Mouse (Mus musculus): ENCODE data around the gene Parp11. TPM values are rescaled to one million over a fixed set of nuclear protein-coding genes. Genes with fewer than 3 reads are reported as not detected.

Parp11 gene
- 14.7 and 18.1 TPM in 2 replicates for polyA plus RNA-seq (2015; fragmentation: Nextera tagmentation; extraction: Ambion mirVana)

- H3K9ac ChIP-seq, result no peak within 1 kb of the TSS
- no peaks in the 10 kb centered on the region for H3K9me3 ChIP-seq (replicated peaks)
- no peaks in the 10 kb centered on the region; the same call in 1 of the 2 replicates for H3K4me1 ChIP-seq (replicated peaks)
- ATAC-seq (replicated peaks; ENCODE audit: insufficient number of reproducible peaks, insufficient read depth, low FRiP score, low read depth), result no peak
- no peak within 1 kb of the TSS for H3K4me3 ChIP-seq
- H3K27me3 ChIP-seq, result peaks cover 14% of the 10 kb centered on the region
- peak within 1 kb of the TSS; percentile 24 for H3K4me2 ChIP-seq
- H3K27ac ChIP-seq, result no peak within 1 kb of the TSS
- WGBS, result 16% methylated on average over 8 of the region's 8 CpGs
- no peaks in the 10 kb centered on the region for H3K36me3 ChIP-seq
Measured at GRCm38 (mm10) chr6:127446436-127446890, at the start of gene Parp11. Gene Parp11 (plus strand): TSS chr6:127446840.

- Histone ChIP-seq H3K36me3 (no peaks in the 10 kb centered on the region), H3K9ac (no peak overlapping the region), H3K9me3 (replicated peaks) (no peaks in the 10 kb centered on the region), H3K4me3 (no peak overlapping the region), H3K27ac (no peak overlapping the region), H3K27me3 (no peaks in the 10 kb centered on the region), H3K4me2 (no peak overlapping the region), H3K4me1 (replicated peaks) (peaks cover 8% of the 10 kb centered on the region)
- WGBS, result 34% methylated on average over 2 of the region's 2 CpGs
- no peak for ATAC-seq (replicated peaks; ENCODE audit: insufficient number of reproducible peaks, insufficient read depth, low FRiP score, low read depth)
Measured at GRCm38 (mm10) chr6:127398073-127398472, 48.6 kb upstream of the Parp11 start.

- Histone ChIP-seq H3K4me2 (no peak overlapping the region), H3K4me3 (no peak overlapping the region), H3K27me3 (peaks cover 5% of the 10 kb centered on the region; the same call in 1 of the 2 replicates), H3K27ac (no peak overlapping the region), H3K36me3 (no peaks in the 10 kb centered on the region), H3K9ac (no peak overlapping the region), H3K4me1 (replicated peaks) (peaks cover 4% of the 10 kb centered on the region; the same call in 1 of the 2 replicates), H3K9me3 (replicated peaks) (no peaks in the 10 kb centered on the region)
- WGBS, result 55% methylated on average over 3 of the region's 3 CpGs
- no peak for ATAC-seq (replicated peaks; ENCODE audit: insufficient number of reproducible peaks, insufficient read depth, low FRiP score, low read depth)
Measured at GRCm38 (mm10) chr6:127401419-127401818, 45.2 kb upstream of the Parp11 start.

GRCm38 (mm10) chr6:127404070-127404810 is 42.4 kb upstream of the Parp11 start:
- no peak overlapping the region for H3K27ac ChIP-seq
- no peaks in the 10 kb centered on the region for H3K36me3 ChIP-seq
- no peak overlapping the region for H3K9ac ChIP-seq
- H3K9me3 ChIP-seq (replicated peaks), result no peaks in the 10 kb centered on the region
- no peak for ATAC-seq (replicated peaks; ENCODE audit: insufficient number of reproducible peaks, insufficient read depth, low FRiP score, low read depth)
- H3K4me1 ChIP-seq (replicated peaks), result peaks cover 9% of the 10 kb centered on the region
- 55% methylated on average over 13 of the region's 13 CpGs for WGBS
- no peak overlapping the region for H3K4me2 ChIP-seq
- H3K4me3 ChIP-seq, result no peak overlapping the region
- peaks cover 5% of the 10 kb centered on the region; the same call in 1 of the 2 replicates for H3K27me3 ChIP-seq

- no peak overlapping the region for H3K4me3 ChIP-seq
- 76% methylated on average over 7 of the region's 7 CpGs for WGBS
- peaks cover 5% of the 10 kb centered on the region; the same call in 1 of the 2 replicates for H3K27me3 ChIP-seq
- no peak overlapping the region for H3K9ac ChIP-seq
- no peak overlapping the region for H3K27ac ChIP-seq
- H3K9me3 ChIP-seq (replicated peaks), result no peaks in the 10 kb centered on the region
- no peak overlapping the region for H3K4me2 ChIP-seq
- peaks cover 9% of the 10 kb centered on the region for H3K4me1 ChIP-seq (replicated peaks)
- H3K36me3 ChIP-seq, result no peaks in the 10 kb centered on the region
- ATAC-seq (replicated peaks; ENCODE audit: insufficient number of reproducible peaks, insufficient read depth, low FRiP score, low read depth), result no peak
Measured at GRCm38 (mm10) chr6:127405682-127406081, 41.0 kb upstream of the Parp11 start.

GRCm38 (mm10) chr6:127407742-127408141 is 38.9 kb upstream of the Parp11 start:
- H3K9me3 ChIP-seq (replicated peaks), result no peaks in the 10 kb centered on the region
- H3K36me3 ChIP-seq, result no peaks in the 10 kb centered on the region
- H3K4me3 ChIP-seq, result no peak overlapping the region
- ATAC-seq (replicated peaks; ENCODE audit: insufficient number of reproducible peaks, insufficient read depth, low FRiP score, low read depth), result no peak; the same call in 1 of the 2 replicates
- H3K27me3 ChIP-seq, result peaks cover 5% of the 10 kb centered on the region; the same call in 1 of the 2 replicates
- H3K27ac ChIP-seq, result no peak overlapping the region
- H3K4me2 ChIP-seq, result no peak overlapping the region
- H3K4me1 ChIP-seq (replicated peaks), result peaks cover 9% of the 10 kb centered on the region
- no peak overlapping the region for H3K9ac ChIP-seq
- WGBS, result 8% methylated on average over 4 of the region's 4 CpGs

GRCm38 (mm10) chr6:127417525-127418184 is 29.0 kb upstream of the Parp11 start:
- Histone ChIP-seq H3K36me3 (no peaks in the 10 kb centered on the region), H3K9ac (no peak overlapping the region), H3K27me3 (no peaks in the 10 kb centered on the region), H3K4me1 (replicated peaks) (no peaks in the 10 kb centered on the region), H3K27ac (no peak overlapping the region), H3K4me3 (no peak overlapping the region), H3K9me3 (replicated peaks) (no peaks in the 10 kb centered on the region; the same call in 1 of the 2 replicates), H3K4me2 (no peak overlapping the region)
- WGBS, result 76% methylated on average over 12 of the region's 12 CpGs
- no peak for ATAC-seq (replicated peaks; ENCODE audit: insufficient number of reproducible peaks, insufficient read depth, low FRiP score, low read depth)

GRCm38 (mm10) chr6:127418322-127418721 is 28.3 kb upstream of the Parp11 start:
- 78% methylated on average over 2 of the region's 2 CpGs for WGBS
- no peaks in the 10 kb centered on the region for H3K4me1 ChIP-seq (replicated peaks)
- H3K27ac ChIP-seq, result no peak overlapping the region
- H3K9ac ChIP-seq, result no peak overlapping the region
- H3K9me3 ChIP-seq (replicated peaks), result no peaks in the 10 kb centered on the region; the same call in 1 of the 2 replicates
- H3K4me2 ChIP-seq, result no peak overlapping the region
- H3K36me3 ChIP-seq, result no peaks in the 10 kb centered on the region
- no peaks in the 10 kb centered on the region for H3K27me3 ChIP-seq
- no peak overlapping the region for H3K4me3 ChIP-seq
- no peak for ATAC-seq (replicated peaks; ENCODE audit: insufficient number of reproducible peaks, insufficient read depth, low FRiP score, low read depth)

GRCm38 (mm10) chr6:127420115-127420514 is 26.5 kb upstream of the Parp11 start:
- Histone ChIP-seq H3K27ac (no peak overlapping the region), H3K27me3 (no peaks in the 10 kb centered on the region), H3K9me3 (replicated peaks) (no peaks in the 10 kb centered on the region; the same call in 1 of the 2 replicates), H3K4me3 (no peak overlapping the region), H3K4me1 (replicated peaks) (no peaks in the 10 kb centered on the region), H3K9ac (no peak overlapping the region), H3K4me2 (no peak overlapping the region), H3K36me3 (no peaks in the 10 kb centered on the region)
- WGBS, result 59% methylated on average over 2 of the region's 2 CpGs
- no peak for ATAC-seq (replicated peaks; ENCODE audit: insufficient number of reproducible peaks, insufficient read depth, low FRiP score, low read depth)

GRCm38 (mm10) chr6:127425095-127425494 is 21.5 kb upstream of the Parp11 start:
- Histone ChIP-seq H3K9me3 (replicated peaks) (no peaks in the 10 kb centered on the region), H3K27me3 (no peaks in the 10 kb centered on the region), H3K4me1 (replicated peaks) (peaks cover 6% of the 10 kb centered on the region), H3K27ac (no peak overlapping the region), H3K4me2 (no peak overlapping the region), H3K4me3 (no peak overlapping the region), H3K36me3 (no peaks in the 10 kb centered on the region), H3K9ac (no peak overlapping the region)
- 68% methylated on average over 5 of the region's 5 CpGs for WGBS
- no peak for ATAC-seq (replicated peaks; ENCODE audit: insufficient number of reproducible peaks, insufficient read depth, low FRiP score, low read depth)

- H3K36me3 ChIP-seq, result no peaks in the 10 kb centered on the region
- H3K9me3 ChIP-seq (replicated peaks), result no peaks in the 10 kb centered on the region
- H3K4me2 ChIP-seq, result no peak overlapping the region
- no peak for ATAC-seq (replicated peaks; ENCODE audit: insufficient number of reproducible peaks, insufficient read depth, low FRiP score, low read depth)
- no peaks in the 10 kb centered on the region; the same call in 1 of the 2 replicates for H3K27me3 ChIP-seq
- H3K4me3 ChIP-seq, result no peak overlapping the region
- H3K9ac ChIP-seq, result no peak overlapping the region
- 80% methylated on average over 7 of the region's 7 CpGs for WGBS
- no peak overlapping the region for H3K27ac ChIP-seq
- peaks cover 6% of the 10 kb centered on the region for H3K4me1 ChIP-seq (replicated peaks)
Measured at GRCm38 (mm10) chr6:127430716-127431115, 15.9 kb upstream of the Parp11 start.
